Mouse (Mus musculus): ENCODE data around the gene Qrsl1.

DNA sequence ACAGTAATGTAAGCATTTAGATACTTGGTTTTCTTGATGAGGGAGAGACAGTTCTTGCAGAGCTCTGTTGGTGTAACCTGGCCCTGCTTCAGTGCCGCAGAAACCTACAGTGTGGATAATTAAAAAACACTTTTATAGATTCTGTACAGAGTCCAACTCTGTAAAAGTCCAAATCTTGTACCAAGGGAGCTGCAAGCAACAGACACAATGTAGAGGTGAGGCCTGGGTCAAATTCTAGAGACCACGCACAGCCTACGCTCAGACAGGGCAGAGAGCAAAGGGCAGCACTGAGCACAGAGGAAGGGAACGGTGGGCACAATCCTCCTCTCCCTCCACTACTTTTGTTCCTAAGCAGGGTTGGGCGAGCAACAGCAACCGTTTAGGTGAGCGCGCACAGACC lies 5.5 kb downstream of the Qrsl1 start:
- TF ChIP-seq POLR2A (IDR thresholded peaks at IDR 0.05; ENCODE audit: borderline replicate concordance, extremely low read depth, low read depth, low read length) (no peak), CTCF (IDR thresholded peaks at IDR 0.05; ENCODE audit: insufficient read depth, low read length) (no peak)
